Mouse (Mus musculus): ENCODE measurements around the gene 4933411K16Rik.
A peak's percentile ranks its signal among the peaks of the same experiment; 100 is the strongest.
"Not testable (repeated sequence)": the region's sequence is repeated elsewhere in the genome, so short reads cannot be mapped to it uniquely, and the experiment has no call there.

The 4933411K16Rik gene

DNA sequence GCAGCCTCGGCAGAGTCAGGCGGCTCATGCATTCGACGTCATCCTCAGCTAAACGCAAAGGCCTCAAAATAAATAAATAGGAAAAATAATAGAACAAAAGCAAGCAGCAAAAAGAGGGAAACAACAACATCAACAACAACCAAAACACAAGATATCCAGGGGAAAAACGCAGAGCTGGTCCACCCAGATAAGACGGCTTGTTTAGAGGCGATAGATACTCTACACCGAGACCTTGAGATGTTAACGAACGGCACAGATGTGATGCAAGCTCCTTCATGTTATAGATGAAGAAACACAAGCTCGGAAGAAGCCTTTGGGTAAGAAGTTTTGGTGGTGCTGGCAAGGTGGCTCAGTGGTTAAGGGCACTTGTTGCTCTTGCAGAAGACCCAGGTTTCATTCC lies 27.0 kb downstream of the 4933411K16Rik start:
- no peak for DNase-seq

- no peak for DNase-seq
These were observed 27.9 kb downstream of the 4933411K16Rik start for GRCm38 (mm10) chr19:42079950-42080349.

DNA sequence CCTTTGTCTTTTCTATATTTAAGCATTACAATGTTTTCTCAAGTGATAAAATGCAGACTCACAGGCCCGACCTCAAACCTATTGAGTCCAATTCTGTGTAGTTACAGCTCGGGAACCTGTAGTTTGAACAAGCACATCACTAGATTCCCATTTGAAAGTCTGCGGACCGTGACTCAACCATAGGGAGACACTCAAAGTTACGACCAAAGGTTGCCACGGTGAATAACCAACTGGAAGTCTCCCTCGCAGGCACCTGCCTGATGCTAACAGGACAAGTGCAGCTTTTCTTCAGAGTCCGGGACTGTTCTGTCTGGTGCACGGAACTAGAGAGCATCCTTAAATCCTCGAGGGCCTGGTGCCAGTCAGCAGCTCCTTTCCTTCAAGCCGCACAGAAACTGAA lies 28.4 kb downstream of the 4933411K16Rik start:
- DNase-seq = no peak

DNA sequence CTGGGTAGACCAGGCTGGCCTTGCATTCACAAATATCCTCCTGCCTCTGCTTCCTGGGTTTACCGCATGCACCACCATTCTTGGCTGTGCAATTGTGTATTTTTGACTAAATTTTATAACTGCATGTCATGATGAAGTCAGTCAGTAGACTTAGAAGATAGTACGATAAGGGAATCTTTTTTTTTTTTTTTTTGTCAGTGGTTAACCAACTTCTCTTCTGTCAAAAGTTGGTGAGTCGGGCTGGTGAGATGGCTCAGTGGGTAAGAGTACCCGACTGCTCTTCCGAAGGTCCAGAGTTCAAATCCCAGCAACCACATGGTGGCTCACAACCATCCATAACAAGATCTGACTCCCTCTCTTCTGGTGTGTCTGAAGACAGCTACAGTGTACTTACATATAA lies 29.6 kb downstream of the 4933411K16Rik start:
- DNase-seq = not testable (repeated sequence)

- DNase-seq = no peak
These were observed 33.6 kb downstream of the 4933411K16Rik start for GRCm38 (mm10) chr19:42085690-42086089.

DNA sequence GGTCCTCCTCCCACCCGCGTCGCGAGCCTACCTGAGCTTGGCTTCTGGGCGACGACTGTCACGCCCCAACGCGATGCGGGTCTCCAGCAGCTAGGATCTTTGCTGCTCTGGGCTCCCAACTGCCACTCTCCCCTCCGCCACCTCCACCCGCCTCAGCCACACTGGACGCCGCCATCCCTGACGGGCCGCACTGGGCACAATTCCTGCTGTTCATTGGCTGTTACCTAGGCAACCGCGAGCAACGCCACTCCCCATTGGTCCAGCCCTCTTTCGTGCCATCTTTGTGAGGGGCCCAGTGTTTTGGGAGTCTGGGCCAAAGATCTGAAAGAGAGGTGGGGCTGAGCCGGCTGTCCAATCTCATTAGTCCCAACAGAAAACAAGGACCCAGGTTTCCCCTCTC lies 34.1 kb downstream of the 4933411K16Rik start, which contains the start of gene Morn4:
Morn4 (minus strand) TSS at position 192 of the 400 bp plus-strand sequence.
- peak; percentile 84 for DNase-seq

DNA sequence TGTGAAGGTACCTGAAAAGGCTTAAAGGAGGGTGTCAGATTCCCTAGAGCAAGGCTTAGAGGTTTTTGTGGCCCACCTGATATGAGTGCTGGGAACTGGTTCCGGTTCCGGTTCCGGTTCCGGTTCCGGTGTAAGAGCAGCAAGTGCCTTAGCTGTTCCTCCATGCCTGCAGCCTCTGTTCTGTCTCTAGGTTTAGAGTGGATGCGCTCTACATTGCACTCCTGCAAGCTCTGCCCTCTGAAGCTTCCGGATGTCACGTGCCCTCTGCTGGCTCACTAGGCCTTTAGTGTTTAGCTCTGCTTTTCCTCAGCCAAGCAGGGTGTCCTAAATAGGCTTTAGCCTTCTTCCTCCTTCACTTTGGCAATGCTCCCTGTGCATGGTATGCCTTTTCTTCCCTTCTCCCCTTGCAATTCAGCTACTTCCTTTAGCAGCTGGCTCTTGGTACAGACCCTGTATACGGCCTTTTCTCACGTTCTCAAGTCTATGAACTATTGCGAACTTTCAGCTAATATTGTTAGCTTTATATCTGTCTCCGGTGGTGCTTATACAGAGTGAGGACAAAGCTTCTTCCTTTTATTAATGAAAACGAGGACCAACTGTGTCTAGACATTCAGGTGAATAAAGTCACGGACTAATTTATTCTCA lies 37.2 kb downstream of the 4933411K16Rik start:
- peak; percentile 85 for DNase-seq

- peak; percentile 100 for DNase-seq
These were observed 37.9 kb downstream of the 4933411K16Rik start, which contains the start of gene Pi4k2a for GRCm38 (mm10) chr19:42089748-42090595. Gene Pi4k2a, plus strand, starts transcription at chr19:42090470.

- peak; percentile 37 for DNase-seq
These were observed 38.6 kb downstream of the 4933411K16Rik start for GRCm38 (mm10) chr19:42090637-42091141.

DNA sequence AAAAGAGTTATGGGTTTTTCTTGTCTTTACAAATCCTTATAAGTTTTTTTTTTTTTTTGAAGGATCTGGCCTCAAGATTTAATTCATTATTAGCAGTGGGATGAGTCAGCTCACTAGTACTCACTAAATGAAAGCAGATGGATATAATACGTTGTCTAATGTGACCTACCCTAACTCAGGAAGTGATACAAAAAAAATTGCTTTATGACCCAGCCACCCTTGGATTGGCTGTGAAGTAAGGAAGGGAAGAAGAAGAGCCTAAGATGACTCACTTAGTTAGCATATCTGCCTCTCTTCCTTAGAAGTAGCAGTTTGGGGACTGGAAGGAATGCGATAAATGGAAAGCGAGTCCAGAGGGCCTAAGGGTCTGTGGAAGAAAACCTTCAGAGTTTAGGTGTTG lies 47.4 kb downstream of the 4933411K16Rik start:
- no peak for DNase-seq
